Mouse (Mus musculus): ENCODE results near the gene Klhl28.
A peak's percentile ranks its signal among the peaks of the same experiment; 100 is the strongest.

Klhl28 gene

GRCm38 (mm10) chr12:64965124-64966026 lies at the start of gene Klhl28, which contains the start of gene Togaram1:
Gene Klhl28 (minus strand): TSS chr12:64965534.
Gene Togaram1 (plus strand): TSS chr12:64965804.
- peak; percentile 97 to 98 for DNase-seq

GRCm38 (mm10) chr12:65007725-65008124 lies 42.4 kb upstream of the Klhl28 start:
- no peak for DNase-seq

- DNase-seq, result no peak
Observed at GRCm38 (mm10) chr12:64977518-64977917, 12.2 kb upstream of the Klhl28 start.

- no peak for DNase-seq
Observed at GRCm38 (mm10) chr12:64976191-64976590, 10.9 kb upstream of the Klhl28 start.

- DNase-seq, result no peak
Observed at GRCm38 (mm10) chr12:64975558-64975957, 10.2 kb upstream of the Klhl28 start.

DNA sequence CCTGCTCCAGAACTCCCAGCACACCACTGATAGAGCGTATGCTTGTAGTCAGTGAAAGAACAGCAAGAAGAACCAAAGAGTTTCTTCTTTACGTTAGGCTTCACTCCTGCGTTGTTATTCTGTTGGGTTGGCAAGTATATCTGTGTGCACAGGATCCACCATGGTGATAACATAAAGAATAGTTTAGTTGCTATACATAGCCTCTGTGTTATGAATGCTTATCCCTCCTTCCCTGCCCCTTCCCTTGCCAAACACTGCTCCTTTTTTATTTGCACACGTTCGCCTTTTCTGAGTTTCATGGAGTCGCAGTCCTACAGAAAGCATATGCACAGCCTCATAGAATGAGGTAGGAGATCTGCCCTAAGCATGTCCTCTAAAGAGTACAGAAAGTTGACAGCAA lies 6.7 kb upstream of the Klhl28 start:
- no peak for DNase-seq

DNA sequence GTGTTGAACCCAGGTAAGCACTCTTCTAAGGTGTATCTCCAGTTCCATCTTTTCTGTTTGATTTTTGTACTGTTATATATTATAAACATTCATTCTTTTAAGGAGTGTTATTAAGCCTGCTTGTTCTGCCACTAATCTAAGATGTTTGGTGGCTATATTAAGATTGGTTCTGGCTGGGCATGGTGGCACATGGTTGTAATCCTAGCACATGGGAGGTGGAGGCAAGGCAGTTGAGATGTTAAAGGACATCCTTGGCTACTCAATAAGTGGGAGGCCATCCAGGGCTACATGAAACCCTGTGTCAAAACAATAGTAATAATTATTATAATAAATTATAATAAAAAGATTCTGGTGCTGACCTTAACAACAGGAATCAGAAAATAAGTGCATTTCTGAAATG lies 6.1 kb upstream of the Klhl28 start:
- no peak for DNase-seq

GRCm38 (mm10) chr12:64968067-64968466 lies 2.7 kb upstream of the Klhl28 start:
- DNase-seq, result no peak

GRCm38 (mm10) chr12:64967470-64967869 lies 2.1 kb upstream of the Klhl28 start:
- peak; percentile 11 to 23 for DNase-seq

- no peak for DNase-seq
Observed at GRCm38 (mm10) chr12:64966652-64967435, 1.5 kb upstream of the Klhl28 start.

DNA sequence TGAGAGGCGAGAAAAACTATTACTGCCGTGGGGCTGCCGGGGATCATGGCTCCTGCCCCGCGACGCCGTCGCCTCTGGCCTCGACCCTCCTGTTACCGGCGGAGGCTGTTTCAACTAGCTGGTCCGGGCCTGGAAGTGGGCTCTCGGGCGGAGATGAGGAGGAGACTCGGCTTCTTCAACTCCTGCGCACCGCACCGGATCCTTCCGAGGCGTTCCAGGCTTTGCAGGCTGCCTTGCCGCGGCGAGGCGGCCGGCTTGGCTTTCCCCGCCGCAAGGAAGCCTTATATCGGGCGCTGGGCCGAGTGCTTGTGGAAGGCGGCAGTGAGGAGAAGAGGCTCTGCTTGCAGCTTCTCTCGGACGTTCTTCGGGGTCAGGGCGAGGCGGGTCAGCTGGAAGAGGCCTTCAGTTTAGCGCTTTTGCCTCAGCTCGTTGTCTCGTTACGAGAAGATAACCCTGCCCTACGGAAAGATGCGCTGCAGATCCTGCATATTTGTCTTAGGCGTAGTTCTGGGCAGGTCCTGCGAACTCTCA lies 832 bp upstream of the Klhl28 start:
- DNase-seq, result peak; percentile 43 to 46

GRCm38 (mm10) chr12:64964560-64964959 lies 774 bp downstream of the Klhl28 start:
- no peak for DNase-seq

DNA sequence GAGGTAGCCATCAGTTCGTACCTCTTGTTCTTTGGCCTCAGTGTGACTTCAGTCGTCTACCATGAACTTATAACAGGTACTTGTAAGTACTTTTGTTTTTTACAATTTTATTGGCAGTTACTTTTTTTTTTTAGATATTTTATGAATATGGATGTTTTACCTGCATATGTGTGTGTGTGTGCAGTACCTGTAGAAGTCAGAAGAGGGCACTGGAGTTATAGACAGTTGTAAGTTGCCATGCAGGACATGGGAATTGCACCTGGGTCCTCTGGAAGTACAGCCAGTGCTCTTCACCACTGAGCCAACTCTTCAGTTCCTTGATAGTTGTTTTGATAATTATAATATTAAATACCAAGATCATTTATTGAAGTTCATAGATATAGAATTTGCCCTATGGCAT lies 27.8 kb downstream of the Klhl28 start:
- DNase-seq, result no peak

DNA sequence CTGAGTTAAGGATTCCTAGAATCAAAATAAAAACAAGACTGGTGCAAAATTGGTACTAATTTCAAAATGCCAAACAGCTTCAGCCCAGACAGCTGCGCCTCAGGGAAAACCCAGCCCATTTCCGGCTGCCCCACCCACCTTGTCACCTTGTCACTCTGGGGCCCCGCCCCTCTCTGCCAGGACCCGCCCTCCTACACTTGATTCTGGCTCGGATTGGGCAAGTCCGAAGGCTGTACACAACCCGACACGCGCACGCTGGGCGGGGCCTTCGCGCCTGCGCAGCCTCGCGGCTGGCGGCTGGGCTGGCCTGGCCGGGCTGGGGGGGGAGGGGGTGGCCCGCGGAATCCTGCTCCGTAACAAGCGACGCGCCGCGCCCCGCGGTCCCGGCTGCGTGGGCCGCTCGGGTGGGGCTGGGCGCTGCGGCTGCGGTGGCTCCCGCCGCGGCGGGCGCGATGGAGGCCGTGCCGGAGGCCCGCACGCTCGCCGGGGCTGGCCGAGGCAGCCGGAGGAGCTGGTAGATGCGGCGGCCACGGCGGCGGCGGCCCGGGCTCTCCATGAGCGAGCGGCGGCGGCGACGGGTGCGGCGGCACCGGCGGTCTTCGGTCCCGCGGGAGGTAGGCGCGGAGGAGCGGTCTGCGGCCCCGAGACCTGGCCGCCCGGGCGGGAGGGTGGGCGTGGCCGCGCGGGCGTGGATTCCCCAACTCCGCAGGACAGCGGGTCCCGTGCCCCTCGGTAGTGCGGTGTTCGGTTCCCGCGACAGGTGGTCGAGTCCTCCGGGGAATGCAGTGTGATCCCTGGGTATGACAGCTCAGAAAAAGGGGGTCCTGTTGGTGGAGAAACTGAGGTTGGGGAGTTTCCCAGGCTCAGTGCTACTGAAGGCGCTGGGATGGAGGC lies 47.5 kb downstream of the Klhl28 start, which contains the start of gene Gm527:
Gene Gm527, plus strand, starts transcription at position 329 of the 894 bp plus-strand sequence.
- DNase-seq, result peak; percentile 91 to 96

- no peak for DNase-seq
Observed at GRCm38 (mm10) chr12:64916735-64917134, 48.6 kb downstream of the Klhl28 start.

- DNase-seq, result no peak
Observed at GRCm38 (mm10) chr12:64912996-64913395, 52.3 kb downstream of the Klhl28 start.

DNA sequence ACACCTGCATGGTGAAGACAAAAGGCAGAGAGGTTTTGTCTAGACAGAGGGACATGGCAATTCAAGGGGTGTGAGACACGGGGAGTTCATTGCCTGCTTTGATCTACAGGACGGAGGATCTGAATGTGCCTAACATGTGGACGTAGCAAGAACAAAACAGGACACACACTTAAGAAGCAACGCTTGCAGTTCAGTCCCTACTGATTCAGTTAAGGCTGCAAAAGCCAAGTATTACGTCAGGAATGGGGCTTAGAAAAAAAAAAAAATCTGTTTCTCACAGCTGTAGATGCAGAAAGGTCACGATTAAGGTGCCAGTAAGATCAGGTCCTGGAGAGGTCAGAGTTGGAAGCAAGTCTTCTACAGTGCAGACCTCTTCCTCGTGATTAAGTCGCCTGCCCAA lies 62.1 kb downstream of the Klhl28 start:
- no peak for DNase-seq

GRCm38 (mm10) chr12:64902506-64902905 lies 62.8 kb downstream of the Klhl28 start:
- no peak for DNase-seq

- DNase-seq, result peak; percentile 50 to 58
Observed at GRCm38 (mm10) chr12:64897060-64897730, 68.1 kb downstream of the Klhl28 start.
